Mouse (Mus musculus) macrophage (primary cell): ENCODE measurements around the gene Whrn. TPM values are rescaled to one million over a fixed set of nuclear protein-coding genes. Genes with fewer than 3 reads are reported as not detected.

Source experiments
- H3K27ac ChIP-seq: fragments of 350-480 bp; formaldehyde crosslinking; 2 replicates; pipeline ENCODE4 v1.9.0; 2021
- H3K36me3 ChIP-seq: fragments of 350-480 bp; formaldehyde crosslinking; 2 replicates; pipeline ENCODE4 v1.9.0; 2021; ENCODE audit errors: inconsistent target
- H3K4me3 ChIP-seq: fragments of 350-480 bp; formaldehyde crosslinking; 2 replicates; pipeline ENCODE4 v1.9.0; 2021; ENCODE audit errors: inconsistent target
- H3K79me2 ChIP-seq: fragments of 350-480 bp; formaldehyde crosslinking; 2 replicates; pipeline ENCODE4 v1.9.0; 2021; ENCODE audit errors: inconsistent target
- WGBS: methylation state at CpG from one replicate; pipeline ENCODE4 v1.1.7; 2026; ENCODE audit warnings: inconsistent platforms; ENCODE audit not compliant: missing documents; 5-methylcytosine and 5-hydroxymethylcytosine counted together
- polyA plus RNA-seq: library from polyadenylated mRNA; stranded (reverse); fragments of 250-400 nt; gene quantifications from 3 replicates; pipeline ENCODE4 v1.2.4, GENCODE M21; 2018; ENCODE audit warnings: inconsistent platforms

Whrn gene
- polyA plus RNA-seq, 1 experiment from 2014 or later: 0.07 TPM

- WGBS: 97% methylated on average over 9 of the region's 10 CpGs
- Histone ChIP-seq H3K4me3 (no peak overlapping the region), H3K36me3 (no peaks in the 10 kb centered on the region), H3K79me2 (no peaks in the 10 kb centered on the region), H3K27ac (no peak overlapping the region)
Observed at GRCm38 (mm10) chr4:63444362-63445066, 51.3 kb downstream of the Whrn start.

DNA sequence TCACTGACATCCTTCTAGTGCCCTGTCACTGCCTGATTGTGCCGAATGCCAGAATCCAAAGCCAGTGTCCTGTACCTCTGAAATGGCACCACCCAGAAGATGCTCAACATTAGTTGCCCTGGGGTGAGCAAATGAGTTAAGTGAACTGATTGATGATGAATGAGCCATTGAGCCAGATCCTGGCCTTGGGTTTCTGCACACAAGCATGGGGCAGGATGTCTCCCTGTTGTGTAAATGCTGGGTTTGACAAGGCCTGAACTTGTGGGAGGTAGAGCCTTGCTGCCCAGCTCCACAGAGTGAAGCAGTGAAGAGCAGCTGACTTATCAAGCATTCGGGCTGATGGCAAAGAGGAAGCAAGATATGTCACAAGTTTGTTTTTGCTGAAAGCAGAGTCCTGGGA, 52.7 kb downstream of the Whrn start:
- no peak overlapping the region for H3K4me3 ChIP-seq
- WGBS: 60% methylated on average over 2 of the region's 2 CpGs

DNA sequence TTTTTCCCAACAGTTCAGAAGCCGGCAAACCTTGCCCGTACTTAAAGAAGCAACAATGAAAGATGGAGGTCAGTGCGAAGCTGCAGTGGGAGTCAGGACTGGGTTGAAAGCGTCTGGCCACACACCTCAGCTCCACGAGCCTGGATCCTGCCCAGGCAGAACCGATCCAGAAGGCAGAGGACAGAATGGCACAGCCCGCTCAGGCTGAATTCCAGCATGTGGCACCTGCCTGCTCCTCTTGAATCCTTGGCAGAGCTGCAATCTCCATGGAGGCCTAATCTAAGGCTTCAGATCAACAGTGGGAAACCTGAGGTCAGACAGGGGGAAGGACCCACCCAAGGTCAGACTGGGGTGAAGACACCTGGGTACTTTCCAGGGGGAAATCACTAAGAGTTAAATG, 54.2 kb downstream of the Whrn start:
- Histone ChIP-seq H3K79me2 (no peaks in the 10 kb centered on the region), H3K36me3 (no peaks in the 10 kb centered on the region), H3K27ac (no peak overlapping the region), H3K4me3 (no peak overlapping the region)
- WGBS: 100% methylated on average over 7 of the region's 7 CpGs

More for the DNA sequence above, 52.7 kb downstream of the Whrn start:
- H3K79me2 ChIP-seq: no peaks in the 10 kb centered on the region
- no peak overlapping the region for H3K27ac ChIP-seq
- H3K36me3 ChIP-seq: no peaks in the 10 kb centered on the region

DNA sequence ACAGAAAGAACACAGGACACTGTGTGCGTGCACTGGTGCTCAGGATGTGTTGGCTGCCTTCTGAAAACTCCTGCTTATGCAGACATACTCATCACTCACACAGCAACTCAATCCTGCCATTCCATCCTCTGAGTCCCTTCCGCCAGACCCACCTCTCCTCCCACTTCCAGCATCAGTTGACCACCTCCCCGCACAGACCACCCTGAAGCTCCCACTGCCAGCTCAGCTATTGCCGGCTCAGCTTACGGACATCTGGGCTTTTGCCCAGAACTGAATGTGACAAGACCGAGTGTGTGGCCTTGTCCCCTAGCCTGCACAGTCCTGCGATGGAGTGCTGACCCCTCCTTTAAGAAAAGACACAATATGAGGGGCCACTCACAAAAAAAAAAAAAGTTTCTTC, 55.5 kb downstream of the Whrn start:
- no peak overlapping the region for H3K4me3 ChIP-seq
- H3K79me2 ChIP-seq: no peaks in the 10 kb centered on the region
- H3K36me3 ChIP-seq: no peaks in the 10 kb centered on the region
- WGBS: 95% methylated on average over 7 of the region's 7 CpGs
- H3K27ac ChIP-seq: no peak overlapping the region

DNA sequence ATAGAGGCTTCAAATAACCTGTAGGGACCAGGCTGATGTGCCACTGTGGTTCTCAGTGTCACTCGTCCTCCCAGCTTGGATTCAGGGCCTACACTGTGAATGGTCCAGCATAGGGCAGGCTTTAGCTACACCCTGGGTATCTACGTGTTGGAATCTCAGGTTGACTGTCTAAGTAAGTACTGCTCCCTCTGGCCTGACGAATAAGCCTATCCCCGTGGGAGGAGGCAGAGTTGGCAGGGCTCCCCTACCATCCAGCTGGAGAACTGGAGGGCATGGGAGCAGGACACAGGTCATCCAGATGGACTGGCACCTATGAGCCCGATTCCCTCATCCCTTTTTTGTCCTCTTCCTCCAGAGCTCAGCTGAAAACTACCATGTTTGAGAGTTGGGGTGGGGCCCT, 57.8 kb downstream of the Whrn start:
- H3K79me2 ChIP-seq: no peaks in the 10 kb centered on the region
- 90% methylated on average over 5 of the region's 5 CpGs for WGBS
- no peak overlapping the region for H3K4me3 ChIP-seq
- H3K36me3 ChIP-seq: no peaks in the 10 kb centered on the region
- H3K27ac ChIP-seq: no peak overlapping the region

DNA sequence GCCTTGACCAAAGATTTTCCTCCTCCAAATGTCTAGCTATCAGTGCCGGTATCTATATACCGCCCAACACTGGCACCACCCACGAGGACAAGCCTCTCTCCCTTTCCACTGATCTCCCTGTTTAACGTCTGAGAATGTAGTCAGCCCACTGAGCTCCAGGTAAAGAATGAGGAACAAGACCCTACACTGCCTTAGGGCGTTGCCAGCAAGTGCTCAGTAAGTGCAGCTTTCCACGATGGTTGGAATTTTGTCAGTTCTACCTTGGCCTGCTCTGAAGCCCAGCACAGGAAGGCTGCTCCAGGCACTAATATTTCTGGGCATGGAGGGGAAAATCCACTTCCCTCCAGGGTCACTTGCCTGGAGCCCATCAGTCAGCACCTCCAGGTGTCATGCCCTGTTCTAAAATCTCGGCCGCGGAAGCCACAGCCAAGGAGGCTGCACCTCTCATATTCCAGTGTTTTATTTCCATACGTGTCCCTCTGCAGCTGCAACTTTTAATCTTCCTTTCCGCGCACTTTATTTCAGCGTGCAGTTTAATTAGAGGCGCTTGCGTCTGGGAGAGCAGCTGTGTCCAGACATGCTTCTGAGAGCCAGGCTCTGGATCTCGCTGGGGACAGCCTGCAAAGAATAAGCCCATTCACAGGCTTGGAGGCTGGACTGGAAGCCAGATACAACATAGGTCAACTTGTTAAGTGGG, 58.5 kb downstream of the Whrn start:
- 93% methylated on average over 16 of the region's 16 CpGs for WGBS
- no peak overlapping the region for H3K27ac ChIP-seq
- H3K4me3 ChIP-seq: no peak overlapping the region
- no peaks in the 10 kb centered on the region for H3K36me3 ChIP-seq
- no peaks in the 10 kb centered on the region for H3K79me2 ChIP-seq

DNA sequence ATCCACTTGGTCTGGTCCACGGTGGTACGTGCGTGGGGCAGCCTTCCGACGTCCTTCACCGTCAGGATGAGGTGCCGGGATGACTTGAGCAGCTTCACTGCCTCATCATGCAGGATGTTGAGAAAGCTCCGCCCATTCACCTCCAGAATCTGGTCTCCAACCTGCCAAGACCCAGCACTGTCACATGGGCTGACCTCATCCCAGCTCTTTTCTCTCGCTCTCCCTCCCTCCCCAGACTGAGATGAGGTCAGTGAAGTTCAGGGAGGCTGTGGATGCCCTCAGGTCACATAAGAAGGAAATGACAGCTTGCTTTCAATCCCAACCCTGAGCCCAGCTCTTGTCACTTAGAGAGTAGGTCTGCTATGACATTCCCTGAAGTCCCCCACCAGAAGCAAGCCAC, 60.4 kb downstream of the Whrn start:
- WGBS: 95% methylated on average over 9 of the region's 9 CpGs
- H3K27ac ChIP-seq: no peak overlapping the region
- H3K36me3 ChIP-seq: no peaks in the 10 kb centered on the region
- H3K4me3 ChIP-seq: no peak overlapping the region
- no peaks in the 10 kb centered on the region for H3K79me2 ChIP-seq

- Histone ChIP-seq H3K4me3 (no peak overlapping the region), H3K36me3 (no peaks in the 10 kb centered on the region), H3K79me2 (no peaks in the 10 kb centered on the region), H3K27ac (no peak overlapping the region)
- 70% methylated on average over 5 of the region's 5 CpGs for WGBS
Observed at GRCm38 (mm10) chr4:63431098-63431497, 64.7 kb downstream of the Whrn start.

GRCm38 (mm10) chr4:63430357-63430756, 65.4 kb downstream of the Whrn start:
- WGBS: 78% methylated on average over 2 of the region's 3 CpGs

DNA sequence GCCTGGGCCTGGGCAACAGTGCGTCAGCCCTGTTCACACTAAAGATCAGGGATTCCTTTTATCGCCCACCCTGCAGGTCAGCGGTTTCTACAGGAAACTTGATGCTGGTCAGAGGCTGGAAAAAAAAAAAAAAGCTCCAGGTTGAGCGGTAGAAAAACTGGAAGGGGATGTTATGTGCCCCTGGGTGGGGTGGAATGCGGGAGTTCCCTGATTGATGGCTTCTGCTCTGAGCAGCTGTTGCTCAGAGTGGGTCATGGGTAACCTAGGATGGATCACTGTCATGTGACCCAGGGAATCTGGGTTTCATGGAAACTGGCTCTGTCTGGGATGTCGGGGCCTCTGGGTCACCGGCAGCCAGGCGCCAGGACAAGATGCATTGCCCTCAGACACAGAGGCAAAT, 69.5 kb downstream of the Whrn start:
- WGBS: 92% methylated on average over 8 of the region's 8 CpGs

More at GRCm38 (mm10) chr4:63430357-63430756, 65.4 kb downstream of the Whrn start:
- Histone ChIP-seq H3K79me2 (no peaks in the 10 kb centered on the region), H3K27ac (no peak overlapping the region), H3K4me3 (no peak overlapping the region), H3K36me3 (no peaks in the 10 kb centered on the region)

DNA sequence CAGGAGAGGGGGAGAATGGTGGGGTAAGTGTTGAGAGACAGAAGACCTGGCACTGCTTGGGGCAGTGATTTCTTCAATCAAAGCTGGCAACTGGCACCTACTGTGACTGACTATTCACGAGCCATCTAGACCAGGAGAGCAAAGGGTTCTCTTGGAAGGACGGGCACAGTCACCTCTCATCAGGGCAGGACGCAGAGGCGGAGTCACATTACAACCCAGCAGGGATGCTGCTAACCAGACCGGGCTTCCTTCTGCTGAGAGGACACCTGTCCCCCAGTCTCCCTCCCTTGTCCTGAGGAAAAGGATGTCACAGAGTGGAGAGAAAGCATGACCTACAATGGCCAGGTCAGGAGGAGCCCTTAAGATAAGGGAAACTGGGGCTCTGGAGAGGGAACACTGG, 72.0 kb downstream of the Whrn start:
- Histone ChIP-seq H3K36me3 (no peaks in the 10 kb centered on the region), H3K4me3 (no peak overlapping the region)
- 62% methylated on average over 5 of the region's 5 CpGs for WGBS

More for the DNA sequence above, 69.5 kb downstream of the Whrn start:
- H3K36me3 ChIP-seq: no peaks in the 10 kb centered on the region
- no peaks in the 10 kb centered on the region for H3K79me2 ChIP-seq
- H3K4me3 ChIP-seq: no peak overlapping the region
- no peak overlapping the region for H3K27ac ChIP-seq

DNA sequence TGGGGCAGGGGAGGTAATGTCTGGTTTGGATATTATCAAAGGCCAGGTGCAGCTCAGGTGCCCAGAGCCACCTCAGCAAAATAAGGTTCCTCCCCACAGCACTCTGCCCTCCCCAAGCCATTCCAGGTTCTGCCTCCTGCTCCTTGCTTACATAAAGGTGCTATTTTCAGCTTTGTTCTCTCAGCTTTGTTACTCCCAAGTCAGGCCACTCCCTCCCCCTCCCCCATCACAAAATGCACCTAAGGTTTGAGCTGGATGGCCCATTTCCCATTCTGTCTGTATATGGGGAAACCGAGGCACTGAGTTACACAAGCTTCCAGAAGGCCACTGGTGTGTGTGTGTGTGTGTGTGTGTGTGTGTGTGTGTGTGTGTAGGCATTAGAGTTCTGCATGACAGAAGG, 72.6 kb downstream of the Whrn start:
- H3K27ac ChIP-seq: no peak overlapping the region
- WGBS: no CpG with 5 or more reads among the region's 1 CpGs
- no peaks in the 10 kb centered on the region for H3K79me2 ChIP-seq
- no peak overlapping the region for H3K4me3 ChIP-seq
- H3K36me3 ChIP-seq: no peaks in the 10 kb centered on the region

More for the DNA sequence above, 72.0 kb downstream of the Whrn start:
- H3K79me2 ChIP-seq: no peaks in the 10 kb centered on the region
- no peak overlapping the region for H3K27ac ChIP-seq

DNA sequence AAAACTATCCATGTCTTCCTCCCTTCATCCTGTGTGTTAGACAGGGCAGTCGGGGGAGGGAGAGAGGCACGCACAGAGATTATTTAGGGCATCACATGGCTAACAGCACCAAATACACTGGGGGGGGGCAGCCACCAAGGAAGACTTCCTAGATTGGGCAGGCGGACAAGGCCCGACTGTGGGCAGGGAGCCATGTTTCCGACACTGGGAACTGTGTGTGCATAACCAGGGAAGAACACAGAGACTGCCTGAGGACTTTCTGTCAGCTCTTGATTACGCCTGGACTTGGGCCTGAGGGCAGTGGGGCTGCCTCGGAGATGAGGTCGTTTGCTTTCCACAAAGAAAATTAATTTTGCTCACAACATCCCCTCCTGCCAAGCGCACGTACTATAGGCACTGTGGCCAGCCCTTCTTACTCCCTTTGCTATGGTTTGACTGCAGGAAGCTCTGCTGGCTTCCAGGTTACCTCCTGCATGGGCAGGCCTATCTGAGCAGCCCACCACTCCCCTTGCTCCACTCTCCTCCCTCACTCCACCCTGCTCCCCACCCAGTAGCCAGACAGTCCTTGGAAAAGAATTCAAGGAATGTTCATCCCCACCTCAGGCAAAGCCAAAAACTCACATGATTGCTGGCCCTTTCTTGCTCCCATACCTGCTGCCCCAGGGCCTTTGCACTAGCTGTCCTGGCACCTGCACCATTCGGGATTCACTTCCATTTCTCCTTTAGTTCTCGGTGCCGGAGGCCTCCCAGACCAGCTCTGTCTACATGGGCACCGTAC, 75.5 kb downstream of the Whrn start:
- Histone ChIP-seq H3K27ac (no peak overlapping the region), H3K4me3 (no peak overlapping the region), H3K36me3 (no peaks in the 10 kb centered on the region), H3K79me2 (no peaks in the 10 kb centered on the region)
- 89% methylated on average over 14 of the region's 14 CpGs for WGBS

- no peak overlapping the region for H3K27ac ChIP-seq
- WGBS: 92% methylated on average over 9 of the region's 11 CpGs
Observed at GRCm38 (mm10) chr4:63418270-63418669, 77.5 kb downstream of the Whrn start.

More at GRCm38 (mm10) chr4:63418270-63418669, 77.5 kb downstream of the Whrn start:
- Histone ChIP-seq H3K4me3 (no peak overlapping the region), H3K79me2 (no peaks in the 10 kb centered on the region), H3K36me3 (no peaks in the 10 kb centered on the region)
